Mouse (Mus musculus): ENCODE data around the gene Zfp691. TPM values are rescaled to one million over a fixed set of nuclear protein-coding genes. Genes with fewer than 3 reads are reported as not detected.

The Zfp691 gene
- polyA plus RNA-seq, 1 experiment from 2014 or later = 3.7 TPM

- Histone ChIP-seq H3K27me3 (ENCODE audit: control insufficient read depth, insufficient read depth, low read length) (no peaks in the 10 kb centered on the region), H3K36me3 (ENCODE audit: control insufficient read depth, insufficient read depth, low read length) (no peaks in the 10 kb centered on the region), H3K4me2 (replicated peaks; ENCODE audit: low read depth) (no peak overlapping the region), H3K9me3 (ENCODE audit: control insufficient read depth, low read length) (no peaks in the 10 kb centered on the region), H3K4me1 (replicated peaks; ENCODE audit: control insufficient read depth, insufficient read depth) (no peaks in the 10 kb centered on the region), H3K4me3 (ENCODE audit: low read depth, low read length) (no peak overlapping the region), H3K27ac (replicated peaks) (no peak overlapping the region), H3K9ac (ENCODE audit: low read length) (no peak overlapping the region)
- TF ChIP-seq EP300 (optimal IDR thresholded peaks at IDR 0.05) = no peak
- TF ChIP-seq CTCF (IDR thresholded peaks at IDR 0.05; ENCODE audit: low read depth) = no peak
- no peak for DNase-seq (ENCODE audit: low spot score)
- no peak for ATAC-seq (ENCODE audit: low FRiP score, low TSS enrichment)
- WGBS = 72% methylated on average over 7 of the region's 7 CpGs
Measured at GRCm38 (mm10) chr4:119146816-119147215, 27.2 kb downstream of the Zfp691 start.

GRCm38 (mm10) chr4:119142230-119142871, 31.6 kb downstream of the Zfp691 start:
- 27% methylated on average over 24 of the region's 24 CpGs for WGBS
- Histone ChIP-seq H3K4me2 (replicated peaks; ENCODE audit: low read depth) (peak overlapping the region; percentile 37; the same call in 1 of the 2 replicates), H3K4me3 (ENCODE audit: low read depth, low read length) (no peak overlapping the region), H3K9ac (ENCODE audit: low read length) (no peak overlapping the region), H3K36me3 (ENCODE audit: control insufficient read depth, insufficient read depth, low read length) (no peaks in the 10 kb centered on the region), H3K27ac (replicated peaks) (no peak overlapping the region), H3K9me3 (ENCODE audit: control insufficient read depth, low read length) (no peaks in the 10 kb centered on the region), H3K4me1 (replicated peaks; ENCODE audit: control insufficient read depth, insufficient read depth) (no peaks in the 10 kb centered on the region), H3K27me3 (ENCODE audit: control insufficient read depth, insufficient read depth, low read length) (no peaks in the 10 kb centered on the region)
- ATAC-seq (ENCODE audit: low FRiP score, low TSS enrichment) (peak; percentile 63), DNase-seq (ENCODE audit: low spot score) (peak; percentile 80)
- peak; percentile 81 for TF ChIP-seq CTCF (IDR thresholded peaks at IDR 0.05; ENCODE audit: low read depth)
- no peak for TF ChIP-seq EP300 (optimal IDR thresholded peaks at IDR 0.05)

- Histone ChIP-seq H3K4me1 (replicated peaks; ENCODE audit: control insufficient read depth, insufficient read depth) (no peaks in the 10 kb centered on the region), H3K9ac (ENCODE audit: low read length) (no peak overlapping the region), H3K36me3 (ENCODE audit: control insufficient read depth, insufficient read depth, low read length) (peaks cover 8% of the 10 kb centered on the region; the same call in 1 of the 2 replicates), H3K27ac (replicated peaks) (no peak overlapping the region), H3K27me3 (ENCODE audit: control insufficient read depth, insufficient read depth, low read length) (no peaks in the 10 kb centered on the region), H3K4me3 (ENCODE audit: low read depth, low read length) (no peak overlapping the region), H3K9me3 (ENCODE audit: control insufficient read depth, low read length) (no peaks in the 10 kb centered on the region), H3K4me2 (replicated peaks; ENCODE audit: low read depth) (no peak overlapping the region)
- DNase-seq (ENCODE audit: low spot score) (no peak), ATAC-seq (ENCODE audit: low FRiP score, low TSS enrichment) (0 out of 2 replicates have a peak, but pooled peaks have one; percentile 21)
- WGBS = 54% methylated on average over 10 of the region's 10 CpGs
- TF ChIP-seq CTCF (IDR thresholded peaks at IDR 0.05; ENCODE audit: low read depth) (no peak), EP300 (optimal IDR thresholded peaks at IDR 0.05) (no peak)
Measured at GRCm38 (mm10) chr4:119141191-119141590, 32.8 kb downstream of the Zfp691 start.

- DNase-seq (ENCODE audit: low spot score) (no peak), ATAC-seq (ENCODE audit: low FRiP score, low TSS enrichment) (no peak)
- Histone ChIP-seq H3K27ac (replicated peaks) (no peak overlapping the region), H3K36me3 (ENCODE audit: control insufficient read depth, insufficient read depth, low read length) (peaks cover 19% of the 10 kb centered on the region), H3K9ac (ENCODE audit: low read length) (no peak overlapping the region), H3K27me3 (ENCODE audit: control insufficient read depth, insufficient read depth, low read length) (no peaks in the 10 kb centered on the region), H3K9me3 (ENCODE audit: control insufficient read depth, low read length) (no peaks in the 10 kb centered on the region), H3K4me3 (ENCODE audit: low read depth, low read length) (no peak overlapping the region), H3K4me1 (replicated peaks; ENCODE audit: control insufficient read depth, insufficient read depth) (no peaks in the 10 kb centered on the region), H3K4me2 (replicated peaks; ENCODE audit: low read depth) (no peak overlapping the region)
- TF ChIP-seq EP300 (optimal IDR thresholded peaks at IDR 0.05) (no peak), CTCF (IDR thresholded peaks at IDR 0.05; ENCODE audit: low read depth) (peak; percentile 87)
- WGBS = 54% methylated on average over 3 of the region's 3 CpGs
Measured at GRCm38 (mm10) chr4:119140126-119140525, 33.9 kb downstream of the Zfp691 start.

- DNase-seq (ENCODE audit: low spot score) (no peak), ATAC-seq (ENCODE audit: low FRiP score, low TSS enrichment) (no peak)
- H3K4me1 ChIP-seq (replicated peaks; ENCODE audit: control insufficient read depth, insufficient read depth) = no peaks in the 10 kb centered on the region
- WGBS = 65% methylated on average over 8 of the region's 8 CpGs
- no peaks in the 10 kb centered on the region for H3K27me3 ChIP-seq (ENCODE audit: control insufficient read depth, insufficient read depth, low read length)
- peaks cover 30% of the 10 kb centered on the region for H3K36me3 ChIP-seq (ENCODE audit: control insufficient read depth, insufficient read depth, low read length)
- no peak overlapping the region for H3K9ac ChIP-seq (ENCODE audit: low read length)
- H3K27ac ChIP-seq (replicated peaks) = no peak overlapping the region
- H3K4me3 ChIP-seq (ENCODE audit: low read depth, low read length) = no peak overlapping the region
- TF ChIP-seq EP300 (optimal IDR thresholded peaks at IDR 0.05) (no peak), CTCF (IDR thresholded peaks at IDR 0.05; ENCODE audit: low read depth) (no peak)
- H3K9me3 ChIP-seq (ENCODE audit: control insufficient read depth, low read length) = no peaks in the 10 kb centered on the region
- H3K4me2 ChIP-seq (replicated peaks; ENCODE audit: low read depth) = no peak overlapping the region
Measured at GRCm38 (mm10) chr4:119138776-119139175, 35.2 kb downstream of the Zfp691 start.

GRCm38 (mm10) chr4:119138171-119138570, 35.8 kb downstream of the Zfp691 start:
- H3K9ac ChIP-seq (ENCODE audit: low read length) = peak overlapping the region; percentile 23; the same call in 1 of the 2 replicates
- no peaks in the 10 kb centered on the region for H3K4me1 ChIP-seq (replicated peaks; ENCODE audit: control insufficient read depth, insufficient read depth)
- 24% methylated on average over 18 of the region's 18 CpGs for WGBS
- ATAC-seq (ENCODE audit: low FRiP score, low TSS enrichment) = peak; percentile 88
- no peaks in the 10 kb centered on the region for H3K27me3 ChIP-seq (ENCODE audit: control insufficient read depth, insufficient read depth, low read length)
- peak; percentile 91 for DNase-seq (ENCODE audit: low spot score)
- no peak overlapping the region for H3K4me3 ChIP-seq (ENCODE audit: low read depth, low read length)
- H3K9me3 ChIP-seq (ENCODE audit: control insufficient read depth, low read length) = no peaks in the 10 kb centered on the region
- peak overlapping the region; percentile 41; the same call in 1 of the 2 replicates for H3K27ac ChIP-seq (replicated peaks)
- H3K4me2 ChIP-seq (replicated peaks; ENCODE audit: low read depth) = 0 out of 2 replicates have a peak overlapping the region, but pooled peaks have one; percentile 5
- TF ChIP-seq CTCF (IDR thresholded peaks at IDR 0.05; ENCODE audit: low read depth) = no peak; the same call in 1 of the 2 replicates
- TF ChIP-seq EP300 (optimal IDR thresholded peaks at IDR 0.05) = no peak
- peaks cover 34% of the 10 kb centered on the region for H3K36me3 ChIP-seq (ENCODE audit: control insufficient read depth, insufficient read depth, low read length)

All from stomach, postnatal 0 days (tissue).